Mouse (Mus musculus): ENCODE results near the gene Dgkb.

DNA sequence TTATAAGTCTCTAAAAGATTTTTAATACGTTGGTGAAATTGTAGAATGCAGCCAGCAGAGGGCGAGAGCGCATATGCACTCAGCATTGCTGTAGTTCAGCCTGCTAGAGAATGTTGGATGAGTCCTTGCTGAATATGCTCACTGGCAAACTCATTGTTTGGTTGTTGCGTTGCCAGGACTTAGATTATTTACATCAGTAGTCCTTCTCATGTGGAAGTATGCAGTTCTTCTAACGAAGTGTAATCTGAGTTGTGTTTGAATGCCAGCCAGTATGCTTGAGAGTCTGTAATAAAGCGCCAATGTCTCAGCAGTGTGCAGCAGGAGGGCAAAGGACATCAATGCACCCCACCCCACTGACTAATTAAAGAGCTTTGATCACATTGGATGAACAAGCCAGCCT is 525.1 kb downstream of the Dgkb start:
- TF ChIP-seq CTCF (IDR thresholded peaks at IDR 0.05; ENCODE audit: borderline replicate concordance, extremely low read depth, insufficient read depth, insufficient read length) (peak; percentile 80; the same call in 1 of the 2 replicates), POLR2A (IDR thresholded peaks at IDR 0.05; ENCODE audit: borderline replicate concordance, extremely low read depth, insufficient read depth, insufficient read length, poor library complexity, severe bottlenecking) (no peak)

Measured in brain, embryonic 14.5 days (tissue).